Comparison of ENCODE assay signal across 25 mouse cellular contexts in genomic region chr11:68448356-68448755, GRCm38 (mm10). TPM values are rescaled to one million over a fixed set of nuclear protein-coding genes. Genes with fewer than 3 reads are reported as not detected.
"Had no signal": no experiment of that assay in that cellular context is flagged by ENCODE, and none has a peak within 500 bp of the region (broad histone marks: within the 10 kb centered on the region; RNA-seq: fewer than 3 reads in every experiment).

No protein-coding gene starts in this region.

- DNase-seq: gastrocnemius, postnatal 10 days; gastrocnemius, postnatal 25 days; heart, adult 18-20 months; heart, postnatal 14 days; heart, postnatal 36 days; kidney, adult 11 months; kidney, adult 2 months; kidney, adult 9 months; kidney, postnatal 10 days; kidney, postnatal 25 days; kidney, postnatal 4 days had no signal

- H3K27ac ChIP-seq: heart, embryonic 13.5 days; heart, embryonic 15.5 days; hindbrain, embryonic 13.5 days; hindbrain, embryonic 15.5 days; hindbrain, postnatal 0 days; layer of hippocampus, adult 2 months; left cerebral cortex, adult 2 months; limb, embryonic 10.5 days; limb, embryonic 12.5 days; liver, embryonic 12.5 days; liver, embryonic 14.5 days had no signal

- H3K36me3 ChIP-seq: heart, embryonic 13.5 days; heart, embryonic 15.5 days; hindbrain, embryonic 13.5 days; hindbrain, embryonic 15.5 days; limb, embryonic 10.5 days; limb, embryonic 12.5 days; liver, embryonic 12.5 days had no signal

- H3K27me3 ChIP-seq: hindbrain, embryonic 13.5 days; hindbrain, embryonic 15.5 days; liver, embryonic 12.5 days had no signal

- ATAC-seq: hindbrain, postnatal 0 days; intestine, embryonic 16.5 days; liver, embryonic 12.5 days had no signal

- H3K4me3 ChIP-seq: heart, embryonic 13.5 days; heart, embryonic 15.5 days; hindbrain, embryonic 13.5 days; hindbrain, embryonic 15.5 days; layer of hippocampus, adult 2 months; left cerebral cortex, adult 2 months; limb, embryonic 10.5 days; limb, embryonic 12.5 days; liver, embryonic 12.5 days had no signal

RNA-seq across cellular contexts. Expression of gene Ntn1, which starts 47.7 kb away (rescaled TPM):
- total RNA-seq: granulocyte monocyte progenitor cell, adult 5-6 weeks; hematopoietic stem cell, adult 5-6 weeks had no signal
